Mouse (Mus musculus) cerebellum, postnatal 36 days (tissue): Measurements from ENCODE around the gene Ankrd53.
A peak's percentile ranks its signal among the peaks of the same experiment; 100 is the strongest.
"Not testable (repeated sequence)": the region's sequence is repeated elsewhere in the genome, so short reads cannot be mapped to it uniquely, and the experiment has no call there.

ENCODE experiments used
- DNase-seq, 2 experiments: peaks; one replicate each; pipeline ENCODE4 v3.0.0; 2021 to 2022; ENCODE audit warnings: mixed read lengths in 2 of 2

The Ankrd53 gene

DNA sequence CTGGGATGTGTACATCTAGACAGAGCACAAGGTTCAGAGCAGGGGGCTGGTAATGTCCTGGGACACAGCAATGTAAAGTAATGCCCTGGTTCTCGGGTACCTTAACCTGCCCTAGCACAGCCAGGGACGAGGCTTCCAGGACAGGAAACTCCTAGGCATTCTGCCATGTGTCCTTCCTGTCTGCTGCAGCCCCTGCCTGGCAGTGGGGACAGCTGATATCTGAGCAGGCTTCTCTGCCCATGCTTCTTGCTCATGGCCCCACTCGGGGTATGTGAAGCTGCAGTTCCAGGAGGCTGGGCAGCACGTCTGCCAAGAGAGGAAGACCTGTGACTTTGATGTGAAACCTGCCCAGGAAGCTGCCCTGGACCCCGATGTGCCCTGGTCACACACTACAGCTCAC, 6.0 kb downstream of the Ankrd53 start:
- DNase-seq: no peak

DNA sequence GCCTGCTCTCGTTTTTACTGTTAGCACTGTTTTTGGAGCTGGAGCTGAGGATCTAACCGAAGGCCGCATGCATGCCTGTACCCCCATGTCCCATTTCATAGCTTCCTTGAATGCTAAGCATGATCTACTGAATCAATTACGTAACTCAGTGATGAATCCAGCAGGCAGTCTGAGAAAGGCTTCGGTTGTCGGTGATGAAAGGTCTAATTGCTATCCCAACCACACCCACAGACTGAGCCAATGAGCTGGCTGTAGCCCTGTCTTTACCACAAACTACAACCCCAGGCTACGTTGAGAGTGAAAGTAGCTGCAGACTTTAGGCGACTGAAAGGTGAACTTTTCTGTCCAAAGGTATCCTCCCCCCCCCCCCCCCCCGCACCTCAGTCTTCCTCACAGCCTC, 11.7 kb downstream of the Ankrd53 start:
- DNase-seq: no peak

DNA sequence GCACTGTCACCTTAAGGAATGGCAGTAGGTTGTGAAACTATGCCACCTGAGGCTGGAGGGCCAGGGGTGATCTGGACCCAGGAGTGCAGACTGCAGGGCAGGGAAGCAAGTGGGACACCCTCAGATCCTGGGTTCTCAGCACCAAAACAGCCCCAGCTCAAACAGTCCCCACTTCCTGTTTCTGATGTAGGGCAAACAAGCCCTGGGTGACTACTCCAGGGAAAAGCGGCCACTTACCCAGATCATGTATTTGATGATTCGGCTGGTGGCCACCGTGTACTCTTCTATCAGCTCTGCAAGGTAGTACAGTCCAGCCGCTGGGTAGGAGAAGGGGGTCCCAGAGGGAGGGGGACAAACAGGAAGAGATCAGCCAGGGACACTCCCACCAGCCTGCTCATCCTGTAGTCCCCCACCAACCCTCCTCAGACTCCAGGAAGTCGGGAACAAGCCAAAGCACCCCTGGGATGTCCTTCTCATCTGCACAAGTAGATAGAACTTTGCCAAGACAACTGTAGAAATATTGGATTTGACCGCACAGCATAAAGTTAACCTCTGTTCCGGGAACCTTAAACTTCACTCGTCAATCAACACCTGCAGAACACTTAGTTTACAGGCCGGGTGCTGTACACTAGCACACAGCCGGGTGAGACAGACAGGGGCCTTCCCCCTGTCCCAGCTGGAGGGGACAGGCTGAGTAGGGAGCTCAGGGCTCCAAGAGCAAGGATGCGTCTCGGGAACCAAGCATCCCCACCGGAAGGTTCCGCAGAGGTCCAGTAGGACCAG, 12.5 kb downstream of the Ankrd53 start:
- peak in 1 of 2 experiments; percentile 10 for DNase-seq

DNA sequence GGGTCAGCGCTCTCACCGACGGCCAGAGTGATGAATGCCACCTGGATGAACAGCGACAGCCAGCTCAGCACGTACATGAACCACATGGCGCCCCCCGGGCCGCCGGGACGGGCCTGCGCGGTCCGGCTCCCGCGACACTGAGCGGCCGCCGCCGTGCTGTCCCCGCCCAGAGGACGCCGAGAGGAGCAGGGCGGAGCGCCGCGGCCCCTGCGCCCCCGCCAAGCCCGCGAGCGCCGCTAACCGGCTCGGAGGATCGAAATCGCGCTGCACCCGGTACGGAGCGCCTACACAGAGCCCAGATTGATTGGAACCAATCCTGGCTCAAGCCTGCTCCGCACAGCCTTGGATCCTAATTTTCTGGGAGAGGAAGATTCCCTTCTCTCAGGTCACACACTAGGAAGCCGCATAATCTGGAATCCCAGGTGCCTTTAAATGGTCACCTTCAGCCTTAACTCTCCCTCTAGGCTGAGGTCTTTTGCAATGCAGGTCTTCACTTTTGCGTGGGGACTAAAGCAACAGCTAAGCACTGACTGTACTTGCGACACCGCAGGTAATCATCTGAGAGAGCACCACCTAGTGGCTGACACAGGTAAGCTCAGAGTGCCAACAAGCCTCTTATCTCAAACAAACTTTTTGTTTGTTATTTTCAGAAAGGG, 13.3 kb downstream of the Ankrd53 start, which contains the start of gene Tex261:
Tex261 (minus strand) TSS at position 176 of the 656 bp plus-strand sequence.
- DNase-seq: peak; percentile 89 to 94

DNA sequence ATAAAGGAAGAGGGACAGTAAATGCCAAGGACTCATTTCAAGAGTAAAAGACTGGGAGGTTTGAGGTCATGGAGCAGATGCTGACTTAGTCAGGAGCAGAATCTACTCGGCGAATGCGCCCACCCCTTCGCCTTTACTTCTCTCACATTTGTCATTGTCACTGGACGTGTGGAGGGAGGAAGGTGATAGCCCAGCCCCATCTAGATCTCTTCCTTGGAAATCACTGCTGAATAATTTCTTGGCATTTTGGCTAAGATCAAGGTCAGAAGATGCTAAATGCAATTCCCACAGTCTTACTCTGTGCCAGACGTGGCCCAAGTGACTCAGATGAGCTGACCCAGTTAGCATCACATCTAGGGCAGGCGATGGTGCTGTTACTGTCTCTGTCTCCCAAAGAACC, 15.9 kb downstream of the Ankrd53 start:
- no peak for DNase-seq

DNA sequence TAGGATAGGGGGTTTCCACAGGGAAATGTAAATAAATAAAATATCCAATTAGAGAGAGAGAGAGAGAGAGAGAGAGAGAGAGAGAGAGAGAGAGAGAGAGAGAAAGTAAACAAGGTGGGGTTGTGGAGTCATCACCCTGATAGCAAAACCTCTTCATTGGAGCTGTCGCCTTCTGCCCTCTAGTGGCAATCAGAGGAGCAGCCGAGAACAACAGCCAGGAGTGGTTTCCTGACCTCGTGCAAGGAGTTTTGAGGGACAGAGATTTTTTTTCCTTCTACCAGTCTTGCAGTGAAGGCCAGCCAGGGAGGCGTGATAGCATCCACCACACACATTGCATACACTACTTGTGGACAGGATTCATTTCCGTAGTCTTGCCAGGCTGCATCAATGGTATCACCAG, 16.6 kb downstream of the Ankrd53 start:
- peak; percentile 45 to 51 for DNase-seq

DNA sequence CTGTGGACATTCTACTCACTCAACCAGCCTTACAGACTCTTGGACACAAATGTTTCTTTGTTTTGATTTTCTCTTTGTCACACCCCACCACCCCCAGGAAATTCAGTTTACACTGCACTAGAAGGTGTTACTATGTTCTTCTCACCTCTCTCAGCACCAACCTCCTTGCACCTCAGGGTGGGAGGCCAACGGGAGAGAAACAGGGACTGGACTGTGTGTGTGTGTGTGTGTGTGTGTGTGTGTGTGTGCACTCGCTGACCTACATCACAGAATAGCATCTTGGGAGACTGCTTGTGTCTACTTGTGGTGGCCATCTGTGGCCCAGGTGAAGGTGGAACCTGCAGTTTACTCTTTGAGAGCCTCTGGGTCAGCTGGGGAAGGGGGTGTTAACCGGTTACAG, 24.0 kb downstream of the Ankrd53 start:
- DNase-seq: no peak

DNA sequence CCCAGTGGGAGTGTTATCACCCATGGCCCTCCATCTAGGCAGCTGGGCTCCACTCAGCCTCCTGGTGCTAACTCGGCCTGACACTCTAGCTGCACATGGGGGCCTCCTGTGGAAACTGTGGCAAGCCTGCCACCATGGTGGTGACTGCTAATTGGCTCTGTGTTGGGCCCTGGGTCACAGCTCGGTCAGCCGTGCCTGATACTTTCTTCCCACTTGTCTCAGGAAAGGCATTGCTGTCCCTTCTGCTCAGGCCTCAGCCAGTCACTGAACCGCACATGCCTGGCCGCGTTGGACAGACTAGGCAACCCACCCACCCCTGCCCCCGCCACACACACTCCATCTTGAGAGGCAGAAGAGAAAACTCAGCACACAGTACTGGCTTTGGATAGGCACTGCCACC, 26.1 kb downstream of the Ankrd53 start:
- no peak for DNase-seq

DNA sequence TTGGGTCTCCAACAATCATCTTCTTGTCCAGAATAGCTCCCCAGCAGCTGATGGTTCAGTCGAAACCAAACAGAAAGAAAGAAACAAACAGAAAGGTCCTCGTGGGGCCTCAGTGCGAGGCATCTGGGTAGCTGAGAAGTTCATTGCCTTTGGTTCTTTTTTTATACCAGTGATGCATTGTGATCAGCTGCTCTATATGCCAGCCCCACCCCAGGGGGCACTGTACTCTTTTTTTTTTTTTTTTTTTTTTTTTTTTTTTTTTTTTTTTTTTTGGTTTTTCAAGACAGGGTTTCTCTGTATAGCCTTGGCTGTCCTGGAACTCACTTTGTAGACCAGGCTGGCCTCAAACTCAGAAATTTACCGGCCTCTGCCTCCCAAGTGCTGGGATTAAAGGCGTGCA, 28.1 kb downstream of the Ankrd53 start:
- not testable (repeated sequence) for DNase-seq

DNA sequence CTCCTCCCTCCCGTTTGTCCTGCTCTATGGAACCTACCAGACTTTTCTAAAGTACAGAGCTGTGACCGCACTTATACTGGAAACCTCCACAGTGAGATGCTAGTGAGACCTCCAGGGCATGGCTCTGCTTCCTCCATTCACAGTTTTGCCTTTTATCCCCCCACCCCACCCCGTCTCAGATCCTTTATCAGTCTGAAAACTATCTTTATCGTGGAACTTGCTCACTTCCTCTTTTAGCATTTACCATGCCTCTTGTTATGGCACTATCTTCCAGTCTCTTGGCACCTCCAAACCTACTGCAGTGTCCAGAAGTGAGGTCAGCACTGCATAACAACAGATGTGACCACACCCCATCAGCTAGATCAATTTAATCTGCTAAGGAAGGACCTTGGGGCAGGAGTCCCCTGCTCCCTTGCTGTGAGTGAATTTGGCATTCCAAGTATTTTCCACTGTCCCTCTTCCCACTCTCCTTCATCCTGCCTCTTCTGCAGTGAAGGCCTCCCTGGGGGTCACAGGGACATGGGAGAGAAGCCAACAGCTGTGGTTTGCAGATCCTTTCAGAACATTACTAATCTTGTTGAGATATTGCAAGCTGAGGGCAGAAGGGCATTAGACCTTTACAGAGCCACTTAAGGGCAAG, 28.9 kb downstream of the Ankrd53 start:
- no peak for DNase-seq

DNA sequence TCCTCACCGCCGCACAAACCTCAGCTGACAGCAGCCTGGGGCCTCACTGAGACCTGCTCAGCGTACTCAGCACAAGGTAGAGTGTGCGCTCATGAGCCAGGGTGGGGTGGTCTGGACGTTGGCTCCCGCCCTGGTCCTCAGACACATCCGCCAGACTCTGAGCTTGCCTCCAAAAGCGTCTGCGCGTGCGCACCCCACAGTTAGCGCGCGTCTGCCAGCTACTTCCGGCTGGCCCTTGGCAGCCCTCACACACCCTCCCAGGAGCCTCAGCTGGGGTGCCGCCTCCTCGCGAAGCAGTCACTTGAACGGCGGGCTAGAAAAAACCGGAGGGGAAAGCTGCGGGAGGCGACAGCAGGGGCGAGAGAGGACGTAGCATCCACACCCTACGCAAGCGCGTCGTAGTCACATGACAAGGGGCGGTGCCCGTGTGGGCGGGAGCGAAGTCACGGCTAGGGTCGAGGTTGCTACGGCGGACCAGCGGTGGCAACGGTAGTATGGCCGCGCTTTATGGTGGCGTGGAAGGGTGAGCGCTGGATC, 32.4 kb downstream of the Ankrd53 start, which contains the start of gene Nagk:
Nagk (plus strand) TSS at position 223 of the 537 bp plus-strand sequence.
- DNase-seq: peak; percentile 87 to 90

DNA sequence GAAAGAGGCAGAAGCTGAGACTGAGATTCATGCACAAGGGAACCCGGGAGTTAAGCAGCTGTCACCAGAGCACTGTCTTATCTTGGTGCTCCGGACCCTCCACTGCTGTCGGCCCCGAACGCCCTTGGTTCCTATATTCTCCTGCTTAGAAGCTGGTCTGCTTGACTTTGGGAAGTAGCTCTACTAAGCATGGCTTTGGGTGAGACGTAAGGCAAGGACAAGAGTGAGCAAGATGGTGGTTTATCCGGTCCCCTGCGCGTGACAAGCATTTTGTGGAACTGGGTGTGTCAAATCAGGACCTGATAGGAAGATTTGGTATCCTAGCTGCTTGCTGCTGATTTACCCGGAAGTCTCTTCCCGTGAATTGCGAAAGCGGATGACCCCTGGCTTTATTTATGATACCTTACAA, 33.1 kb downstream of the Ankrd53 start:
- no peak for DNase-seq

DNA sequence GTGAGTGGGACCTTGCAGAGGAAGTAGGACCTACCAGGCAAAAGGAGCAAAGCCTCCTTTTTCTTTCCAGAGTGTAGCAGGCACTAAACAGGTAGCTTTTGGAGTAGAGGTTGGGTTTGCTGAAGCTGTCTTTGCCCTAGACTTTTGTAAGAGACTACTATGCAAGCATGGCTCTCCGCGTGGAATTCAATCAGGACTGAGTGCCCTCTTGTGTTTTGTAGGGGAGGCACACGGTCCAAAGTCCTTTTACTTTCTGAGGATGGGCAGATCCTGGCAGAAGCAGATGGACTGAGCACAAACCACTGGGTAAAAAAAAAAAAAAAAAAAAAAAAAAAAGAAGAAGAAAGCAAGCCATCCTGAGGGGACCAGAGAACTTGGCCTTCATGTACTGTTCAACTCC, 34.2 kb downstream of the Ankrd53 start:
- no peak for DNase-seq

DNA sequence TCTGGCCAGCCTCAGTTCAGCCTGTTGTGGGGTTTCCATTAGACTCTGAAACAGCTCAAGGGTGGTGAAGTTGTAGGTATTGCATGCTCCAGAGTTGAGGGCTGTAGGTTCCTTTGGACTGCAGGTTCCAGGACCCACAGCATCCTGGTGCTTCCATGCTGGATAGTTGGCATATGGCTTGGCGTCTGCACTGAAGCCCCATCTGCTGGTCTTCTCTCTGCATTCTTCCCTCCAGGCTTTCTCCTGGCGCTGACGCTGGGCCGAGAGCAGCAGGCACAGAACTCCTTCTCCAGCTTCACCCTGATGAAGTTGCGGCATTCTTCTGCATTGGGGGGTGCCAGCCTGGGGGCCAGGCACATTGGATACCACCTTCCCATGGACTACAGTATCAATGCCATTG, 39.6 kb downstream of the Ankrd53 start:
- DNase-seq: peak; percentile 38 to 51

DNA sequence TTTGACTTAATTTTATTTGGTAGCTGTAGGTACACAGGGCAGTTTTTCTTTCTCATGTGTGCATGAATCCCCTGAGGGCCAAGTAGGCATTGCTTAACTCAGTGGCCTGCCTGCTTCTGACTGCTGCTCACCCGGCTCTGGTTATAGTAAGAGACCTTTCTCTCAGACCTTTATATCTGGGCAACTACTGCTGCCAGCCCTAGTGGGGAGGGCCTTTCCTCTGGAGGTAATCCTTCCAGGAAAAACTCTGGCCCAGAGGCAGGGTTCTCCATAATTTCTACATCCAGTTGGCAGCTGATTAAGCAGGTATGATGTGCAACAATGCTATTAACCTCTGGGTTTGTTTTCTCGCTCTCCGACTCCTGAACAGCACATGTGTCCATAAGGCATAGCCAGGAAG, 40.4 kb downstream of the Ankrd53 start:
- no peak for DNase-seq

DNA sequence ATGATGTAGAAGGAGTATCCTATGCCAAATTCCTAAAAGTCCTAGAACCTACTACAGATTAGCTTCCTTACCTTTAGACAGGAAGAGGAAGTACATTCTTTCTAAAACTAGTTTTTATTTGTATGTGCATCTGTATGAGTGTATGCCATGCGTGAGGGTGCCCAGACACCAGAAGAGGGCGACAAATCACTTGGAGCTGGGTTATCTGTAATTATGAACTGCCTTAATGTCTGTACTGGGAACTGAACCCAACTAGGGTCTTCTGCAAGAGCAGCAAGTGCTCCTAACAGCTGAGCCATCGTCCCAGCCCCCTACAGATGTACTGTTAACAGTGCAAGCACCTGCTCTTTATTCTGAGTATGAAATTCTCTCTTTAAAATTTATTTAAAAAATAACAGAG, 53.4 kb downstream of the Ankrd53 start:
- no peak for DNase-seq
